Mouse (Mus musculus) CH12.LX (cell line): Measurements from ENCODE around the gene Racgap1. TPM values are rescaled to one million over a fixed set of nuclear protein-coding genes. Genes with fewer than 3 reads are reported as not detected.

ENCODE experiments used
- DNase-seq: peaks from one replicate; pipeline ENCODE4 v3.0.0-alpha.2; 2013; ENCODE audit errors: extremely low read depth
- H3K27ac ChIP-seq: 2 replicates; pipeline ENCODE4 v1.5.1; 2012; ENCODE audit warnings: low read depth, mild to moderate bottlenecking, control low read depth, moderate library complexity; ENCODE audit not compliant: insufficient read depth
- H3K27me3 ChIP-seq: replicated peaks from 2 replicates; pipeline ENCODE3; 2012; ENCODE audit warnings: inconsistent platforms
- H3K36me3 ChIP-seq, 2 experiments: replicated peaks in 1 of 2; 2 replicates each; pipeline versions ENCODE3 to v1.6.1; 2012; ENCODE audit warnings: inconsistent platforms in 1 of 2, low read length in 1 of 2, mild to moderate bottlenecking in 1 of 2, mixed read lengths in 1 of 2, moderate library complexity in 1 of 2; ENCODE audit not compliant: control insufficient read depth in 1 of 2, insufficient read depth in 1 of 2
- H3K4me1 ChIP-seq, 2 experiments: 2 replicates each; pipeline ENCODE4 v1.6.1; 2012; ENCODE audit warnings: inconsistent platforms in 1 of 2, moderate library complexity in 1 of 2; ENCODE audit not compliant: insufficient read depth in 2 of 2, control insufficient read depth in 1 of 2
- H3K4me2 ChIP-seq: 2 replicates; pipeline ENCODE4 v1.6.1; 2012; ENCODE audit warnings: low read depth, mild to moderate bottlenecking, control low read depth; ENCODE audit not compliant: poor library complexity, insufficient read depth, severe bottlenecking
- H3K4me3 ChIP-seq, 3 experiments: fragments of 150-350 bp in 1 of 3; sonication (generic) in 1 of 3; replicated peaks in 1 of 3; 2 replicates each; pipeline versions ENCODE3 to v1.5.1; 2011 to 2012; ENCODE audit warnings: low read depth in 2 of 3, low read length in 2 of 3, mild to moderate bottlenecking in 2 of 3, moderate library complexity in 2 of 3, control low read depth in 1 of 3, improper control_type of control experiment in 1 of 3, inconsistent platforms in 1 of 3, mixed read lengths in 1 of 3; ENCODE audit not compliant: poor library complexity in 1 of 3
- H3K79me2 ChIP-seq: replicated peaks from 2 replicates; pipeline ENCODE4 v1.6.1; 2012; ENCODE audit warnings: mild to moderate bottlenecking, moderate library complexity; ENCODE audit not compliant: control insufficient read depth, poor library complexity, insufficient read depth, severe bottlenecking; ENCODE audit errors: extremely low read depth
- H3K9ac ChIP-seq: 2 replicates; pipeline ENCODE4 v1.6.1; 2012; ENCODE audit warnings: low read depth, mild to moderate bottlenecking, control low read depth, moderate library complexity; ENCODE audit not compliant: insufficient read depth
- H3K9me3 ChIP-seq: replicated peaks from 2 replicates; pipeline ENCODE3; 2012; ENCODE audit warnings: low read length, inconsistent platforms, mixed read lengths
- BHLHE40 ChIP-seq: IDR thresholded peaks from 2 replicates; pipeline ENCODE4 v1.6.1; 2011; ENCODE audit warnings: mild to moderate bottlenecking, low read depth, low read length, improper control_type of control experiment
- CTCF ChIP-seq, 2 experiments: IDR thresholded peaks in 1 of 2; conservative IDR thresholded peaks in 1 of 2; 2 replicates each; pipeline ENCODE4 v1.5.1; 2011 to 2012; ENCODE audit warnings: low read depth in 2 of 2, low read length in 2 of 2, improper control_type of control experiment in 1 of 2, inconsistent platforms in 1 of 2, mild to moderate bottlenecking in 1 of 2, moderate library complexity in 1 of 2
- IRF4 ChIP-seq: IDR thresholded peaks from 2 replicates; pipeline ENCODE4 v1.6.1; 2014; ENCODE audit warnings: low read depth, mild to moderate bottlenecking, inconsistent platforms, low read length, improper control_type of control experiment
- MAX ChIP-seq: IDR thresholded peaks from 2 replicates; pipeline ENCODE4 v1.6.1; 2011; ENCODE audit warnings: low read length, improper control_type of control experiment
- MXI1 ChIP-seq: IDR thresholded peaks from 2 replicates; pipeline ENCODE4 v1.6.1; 2011; ENCODE audit warnings: mild to moderate bottlenecking, low read depth, low read length, improper control_type of control experiment
- NELFE ChIP-seq: IDR thresholded peaks from 2 replicates; pipeline ENCODE4 v1.6.1; 2011; ENCODE audit warnings: low read depth, low read length, improper control_type of control experiment
- RAD21 ChIP-seq: IDR thresholded peaks from 2 replicates; pipeline ENCODE4 v1.6.1; 2011; ENCODE audit warnings: low read depth, mild to moderate bottlenecking, low read length, improper control_type of control experiment, moderate library complexity
- SIN3A ChIP-seq: IDR thresholded peaks from 2 replicates; pipeline ENCODE4 v1.6.1; 2012; ENCODE audit warnings: low read length, improper control_type of control experiment, inconsistent platforms
- TCF12 ChIP-seq: IDR thresholded peaks from 2 replicates; pipeline ENCODE4 v1.6.1; 2014; ENCODE audit warnings: low read depth, mild to moderate bottlenecking, inconsistent platforms, low read length, improper control_type of control experiment
- UBTF ChIP-seq: IDR thresholded peaks from 2 replicates; pipeline ENCODE4 v1.6.1; 2012; ENCODE audit warnings: low read depth, mild to moderate bottlenecking, inconsistent platforms, low read length, improper control_type of control experiment, moderate library complexity
- ZKSCAN1 ChIP-seq: IDR thresholded peaks from 2 replicates; pipeline ENCODE4 v1.6.1; 2012; ENCODE audit warnings: low read depth, inconsistent platforms, low read length, improper control_type of control experiment, borderline replicate concordance
- dilution Hi-C: fragments of 300-500 bp; cut with MboI; formaldehyde crosslinking; loops from 2 replicates; pipeline ENCODE4 v1.14.3; 2020; ENCODE audit warnings: low sequenced_read_pairs; ENCODE audit not compliant: extremely low pct_unique_long_range_greater_than_20kb, extremely low pct_ligation_motif_present
- in situ Hi-C: fragments of 300-500 bp; cut with MboI; formaldehyde crosslinking; loops from 3 replicates; pipeline ENCODE4 v1.14.3; 2019; ENCODE audit warnings: low sequenced_read_pairs, low pct_ligation_motif_present, low pct_unique_long_range_greater_than_20kb, mixed read lengths
- polyA plus RNA-seq: library from polyadenylated mRNA; unstranded; fragments of >175 nt; gene quantifications from 2 replicates; pipeline ENCODE4 v1.2.1, GENCODE M21; 2012; ENCODE audit warnings: low read depth; ENCODE audit not compliant: insufficient read length
- total RNA-seq, 2 experiments: library from RNA; depleted of rRNA; stranded (reverse); fragments of 300-350 nt in 1 of 2; fragments of >200 nt in 1 of 2; gene quantifications; 2 replicates each; pipeline ENCODE4 v1.2.3; 2012 to 2014

Gene Racgap1
- total and polyA plus RNA-seq, 3 experiments: 97.9 to 131 (median 130) TPM

- Histone ChIP-seq H3K36me3 (peaks cover 0 to 2% of the 10 kb centered on the region in 2 experiments), H3K4me2 (no peak overlapping the region), H3K79me2 (peaks cover 28% of the 10 kb centered on the region), H3K9ac (no peak overlapping the region), H3K4me1 (peaks cover 3 to 34% of the 10 kb centered on the region in 2 experiments; a peak in 3 of 4 replicates), H3K9me3 (no peaks in the 10 kb centered on the region), H3K27ac (no peak overlapping the region), H3K4me3 (no peak overlapping the region), H3K27me3 (peaks cover 30% of the 10 kb centered on the region)
- no peak for TF ChIP-seq ZKSCAN1
- TF ChIP-seq TCF12: 0 out of 2 replicates have a peak, but pooled peaks have one; percentile 16
- no peak for TF ChIP-seq MAX
- peak in 1 of 2 experiments; percentile 43; a peak in 2 of 4 replicates for TF ChIP-seq CTCF (conservative IDR thresholded peaks at IDR 0.05 in 1 of 2, IDR thresholded peaks at IDR 0.05 in 1 of 2; ENCODE audit: low read depth in 2 of 2, low read length in 2 of 2)
- no peak for DNase-seq
- in situ Hi-C loops: no loop called here
- dilution Hi-C loops: no loop called here
These were observed 1.8 kb upstream of the Racgap1 start for GRCm38 (mm10) chr15:99653291-99653690.

- peaks cover 0 to 3% of the 10 kb centered on the region in 2 experiments for H3K36me3 ChIP-seq
- dilution Hi-C loops (no loop called here), in situ Hi-C loops (no loop called here)
- no peaks in the 10 kb centered on the region for H3K9me3 ChIP-seq
- H3K27ac ChIP-seq: no peak overlapping the region
- H3K4me2 ChIP-seq: peak overlapping the region; percentile 77
- DNase-seq: no peak
- peaks cover 38% of the 10 kb centered on the region for H3K79me2 ChIP-seq
- peaks cover 30% of the 10 kb centered on the region for H3K27me3 ChIP-seq
- no peak for TF ChIP-seq BHLHE40
- TF ChIP-seq UBTF: no peak
- no peak for TF ChIP-seq IRF4
- 0 out of 2 replicates have a peak, but pooled peaks have one; percentile 6 for TF ChIP-seq NELFE
- peaks cover 6 to 45% of the 10 kb centered on the region in 2 experiments for H3K4me1 ChIP-seq
- H3K9ac ChIP-seq: peak overlapping the region; percentile 27; the same call in 1 of the 2 replicates
- H3K4me3 ChIP-seq: peak overlapping the region; percentile 39 to 86 (median 80)
These were observed 772 bp upstream of the Racgap1 start for GRCm38 (mm10) chr15:99651984-99652872.

- DNase-seq: no peak
- Histone ChIP-seq H3K4me1 (peaks cover 14 to 64% of the 10 kb centered on the region in 2 experiments), H3K27me3 (peaks cover 13% of the 10 kb centered on the region), H3K9ac (peak overlapping the region; percentile 90), H3K79me2 (peaks cover 57% of the 10 kb centered on the region), H3K27ac (0 out of 2 replicates have a peak overlapping the region, but pooled peaks have one; percentile 29), H3K4me2 (peak overlapping the region; percentile 85), H3K36me3 (peaks cover 0 to 11% of the 10 kb centered on the region in 2 experiments), H3K4me3 (peak overlapping the region; percentile 70 to 86 (median 80)), H3K9me3 (no peaks in the 10 kb centered on the region)
- TF ChIP-seq TCF12: no peak
- TF ChIP-seq SIN3A: peak; percentile 61; the same call in 1 of the 2 replicates
- 0 out of 2 replicates have a peak, but pooled peaks have one; percentile 21 for TF ChIP-seq MAX
- no peak for TF ChIP-seq RAD21
- TF ChIP-seq MXI1: 0 out of 2 replicates have a peak, but pooled peaks have one; percentile 36
- dilution Hi-C loops: no loop called here
- in situ Hi-C loops: no loop called here
These were observed 1.2 kb downstream of the Racgap1 start for GRCm38 (mm10) chr15:99650304-99650703.
